Comparison of ENCODE assay signal across 8 mouse cellular contexts in genomic region chr15:7222809-7223208, GRCm38 (mm10).
DNase-seq lines count a peak whose midpoint lies in the region; ATAC-seq lines count a peak whose summit lies in the region.
"Had no signal": no experiment of that assay in that cellular context is flagged by ENCODE, and none has a peak within 500 bp of the region (broad histone marks: within the 10 kb centered on the region; RNA-seq: fewer than 3 reads in every experiment).

No protein-coding gene starts in this region.

- no peaks in the 10 kb centered on the region for H3K36me3 ChIP-seq in midbrain, embryonic 15.5 days (replicated peaks)
- H3K36me3 ChIP-seq in midbrain, embryonic 13.5 days: no peaks in the 10 kb centered on the region
- H3K36me3 ChIP-seq in limb, embryonic 13.5 days: no peaks in the 10 kb centered on the region

- H3K9me3 ChIP-seq in midbrain, embryonic 15.5 days: no peaks in the 10 kb centered on the region
- H3K9me3 ChIP-seq in midbrain, embryonic 13.5 days: no peaks in the 10 kb centered on the region
- no peaks in the 10 kb centered on the region for H3K9me3 ChIP-seq in limb, embryonic 13.5 days

- H3K4me2 ChIP-seq in midbrain, embryonic 15.5 days: no peak overlapping the region
- no peak overlapping the region for H3K4me2 ChIP-seq in midbrain, embryonic 13.5 days (replicated peaks)
- H3K4me2 ChIP-seq in limb, embryonic 13.5 days (replicated peaks): no peak overlapping the region; the same call in 1 of the 2 replicates

- no peak overlapping the region for H3K9ac ChIP-seq in midbrain, embryonic 15.5 days
- H3K9ac ChIP-seq in midbrain, embryonic 13.5 days (replicated peaks): no peak overlapping the region
- no peak overlapping the region for H3K9ac ChIP-seq in limb, embryonic 13.5 days

- no peak overlapping the region for H3K4me3 ChIP-seq in midbrain, embryonic 15.5 days
- H3K4me3 ChIP-seq in midbrain, embryonic 13.5 days (replicated peaks): no peak overlapping the region
- no peak overlapping the region for H3K4me3 ChIP-seq in limb, embryonic 13.5 days

- H3K27ac ChIP-seq in midbrain, embryonic 15.5 days: no peak overlapping the region
- no peak overlapping the region for H3K27ac ChIP-seq in midbrain, embryonic 13.5 days
- no peak overlapping the region for H3K27ac ChIP-seq in limb, embryonic 13.5 days

- DNase-seq in heart, adult 9 months (ENCODE audit: low spot score in 2 of 2): peak; percentile 53 to 68
- DNase-seq in right cerebral cortex, postnatal 25 days: no peak
- no peak for DNase-seq in layer of hippocampus, adult 9-11 months
- DNase-seq: kidney, adult 18-20 months had no signal

- WGBS in midbrain, embryonic 15.5 days: 40% methylated on average over 11 of the region's 11 CpGs
- WGBS in midbrain, embryonic 13.5 days: 44% methylated on average over 11 of the region's 11 CpGs
- 37% methylated on average over 11 of the region's 11 CpGs for WGBS in limb, embryonic 13.5 days

- no peaks in the 10 kb centered on the region; the same call in 1 of the 2 replicates for H3K27me3 ChIP-seq in midbrain, embryonic 15.5 days (replicated peaks)
- H3K27me3 ChIP-seq in midbrain, embryonic 13.5 days: 0 out of 2 replicates have a peak, but pooled peaks cover 3% of the 10 kb centered on the region
- H3K27me3 ChIP-seq in limb, embryonic 13.5 days: no peaks in the 10 kb centered on the region

- 0 out of 2 replicates have a peak, but pooled peaks have one; percentile 19 for ATAC-seq in midbrain, embryonic 15.5 days (replicated peaks)
- ATAC-seq in midbrain, embryonic 13.5 days: no peak
- ATAC-seq in limb, embryonic 13.5 days (ENCODE audit: low FRiP score, low read depth): peak; percentile 63
- no peak for ATAC-seq in monocyte, adult 5-6 weeks (replicated peaks; ENCODE audit: insufficient number of reproducible peaks, low FRiP score, low TSS enrichment, poor library complexity, severe bottlenecking)

- H3K4me1 ChIP-seq in midbrain, embryonic 15.5 days: no peaks in the 10 kb centered on the region
- H3K4me1 ChIP-seq in midbrain, embryonic 13.5 days (replicated peaks): peaks cover 6% of the 10 kb centered on the region
- H3K4me1 ChIP-seq in limb, embryonic 13.5 days: peaks cover 16% of the 10 kb centered on the region

Comparison
In these comparisons a context has a peak if more than half of its experiments do, and no peak if none do; other contexts are left out.
1. ATAC-seq: peak in midbrain, embryonic 15.5 days (single experiment) and limb, embryonic 13.5 days (single experiment); none in midbrain, embryonic 13.5 days (single experiment) and monocyte, adult 5-6 weeks (single experiment).
2. DNase-seq: peak in heart, adult 9 months (2 of 2); none in right cerebral cortex, postnatal 25 days (single experiment) and layer of hippocampus, adult 9-11 months (single experiment).